ENCODE assay signal across 9 mouse cellular contexts in the genomic region with DNA sequence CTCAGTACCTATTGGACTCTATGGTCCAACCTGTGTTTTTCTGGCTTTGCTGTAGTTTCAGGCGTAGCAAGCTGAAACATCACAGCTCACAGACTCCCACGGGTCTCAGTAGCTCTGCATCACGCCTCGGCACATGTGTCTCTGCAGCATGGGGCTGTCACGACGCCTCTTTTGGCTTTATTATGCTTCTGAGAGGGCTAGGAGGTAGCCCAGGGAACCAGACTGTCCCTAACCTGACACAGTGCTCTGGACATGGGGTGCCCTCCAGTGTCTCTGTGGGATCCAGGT. TPM values are rescaled to one million over a fixed set of nuclear protein-coding genes. Genes with fewer than 3 reads are reported as not detected.
A peak's percentile ranks its signal among the peaks of the same experiment; 100 is the strongest.
DNase-seq lines count a peak whose midpoint lies in the region; ATAC-seq and TF ChIP-seq lines count a peak whose summit lies in the region.
"Had no signal": no experiment of that assay in that cellular context is flagged by ENCODE, and none has a peak within 500 bp of the region (broad histone marks: within the 10 kb centered on the region; RNA-seq: fewer than 3 reads in every experiment).

No protein-coding gene starts in this region.

- no peaks in the 10 kb centered on the region for H3K9me3 ChIP-seq in megakaryocyte, embryonic 14.5 days
- no peaks in the 10 kb centered on the region for H3K9me3 ChIP-seq in intestine, embryonic 16.5 days (ENCODE audit: control insufficient read depth, low read length)
- no peaks in the 10 kb centered on the region for H3K9me3 ChIP-seq in midbrain, postnatal 0 days (ENCODE audit: low read length)

- ATAC-seq in megakaryocyte, adult 5-6 weeks (ENCODE audit: poor library complexity, severe bottlenecking): no peak
- ATAC-seq in intestine, embryonic 16.5 days: no peak
- no peak for ATAC-seq in midbrain, postnatal 0 days (ENCODE audit: low FRiP score)

- peaks cover 68% of the 10 kb centered on the region for H3K4me1 ChIP-seq in megakaryocyte, embryonic 14.5 days
- H3K4me1 ChIP-seq in intestine, embryonic 16.5 days (ENCODE audit: control insufficient read depth, insufficient read depth, low read length): peaks cover 25% of the 10 kb centered on the region
- H3K4me1 ChIP-seq in midbrain, postnatal 0 days (ENCODE audit: insufficient read depth, low read length): peaks cover 18% of the 10 kb centered on the region

- WGBS in intestine, embryonic 16.5 days: 51% methylated on average over 6 of the region's 6 CpGs
- 71% methylated on average over 6 of the region's 6 CpGs for WGBS in midbrain, postnatal 0 days

- peak; percentile 27 for DNase-seq in cerebellum, adult 9-10 months
- no peak for DNase-seq in cerebellum, postnatal 14 days
- DNase-seq in midbrain, postnatal 0 days (ENCODE audit: low spot score): no peak
- no peak for DNase-seq in ovary, postnatal 14 days (ENCODE audit: low spot score)
- no peak for DNase-seq in gastrocnemius, adult 8-10 months (ENCODE audit: low spot score in 2 of 2)

- peaks cover 46% of the 10 kb centered on the region for H3K27me3 ChIP-seq in megakaryocyte, embryonic 14.5 days (replicated peaks)
- no peaks in the 10 kb centered on the region for H3K27me3 ChIP-seq in intestine, embryonic 16.5 days (replicated peaks; ENCODE audit: control insufficient read depth, insufficient read depth, low read length)
- no peaks in the 10 kb centered on the region for H3K27me3 ChIP-seq in midbrain, postnatal 0 days (ENCODE audit: insufficient read depth, low read length)

- H3K4me3 ChIP-seq in megakaryocyte, embryonic 14.5 days (replicated peaks): peak overlapping the region; percentile 80
- no peak overlapping the region for H3K4me3 ChIP-seq in intestine, embryonic 16.5 days (ENCODE audit: low read length)
- H3K4me3 ChIP-seq in midbrain, postnatal 0 days (ENCODE audit: low read depth, low read length): no peak overlapping the region
- H3K4me3 ChIP-seq: erythroblast, embryonic 14.5 days had no signal

- peaks cover 29% of the 10 kb centered on the region for H3K36me3 ChIP-seq in megakaryocyte, embryonic 14.5 days (replicated peaks; ENCODE audit: low read length)
- H3K36me3 ChIP-seq in intestine, embryonic 16.5 days (ENCODE audit: control insufficient read depth, insufficient read depth, low read length): peaks cover 12% of the 10 kb centered on the region
- H3K36me3 ChIP-seq in midbrain, postnatal 0 days (ENCODE audit: insufficient read depth, low read length): peaks cover 28% of the 10 kb centered on the region

- TF ChIP-seq CTCF in midbrain, postnatal 0 days (IDR thresholded peaks at IDR 0.05): no peak

- peak overlapping the region; percentile 14; the same call in 1 of the 2 replicates for H3K9ac ChIP-seq in intestine, embryonic 16.5 days (ENCODE audit: low read depth, low read length)
- H3K9ac ChIP-seq in midbrain, postnatal 0 days (replicated peaks; ENCODE audit: low read length, poor library complexity, severe bottlenecking): peak overlapping the region; percentile 37

- H3K27ac ChIP-seq in intestine, embryonic 16.5 days (ENCODE audit: low read length): no peak overlapping the region
- no peak overlapping the region for H3K27ac ChIP-seq in midbrain, postnatal 0 days (ENCODE audit: low read depth, low read length)

- H3K4me2 ChIP-seq in intestine, embryonic 16.5 days (ENCODE audit: low read depth, low read length): no peak overlapping the region
- H3K4me2 ChIP-seq in midbrain, postnatal 0 days (ENCODE audit: low read depth, low read length, poor library complexity, severe bottlenecking): peak overlapping the region; percentile 64

RNA-seq across cellular contexts. Expression of a gene that starts 2.9 kb away (rescaled TPM):
- 6.2 and 7.5 TPM in 2 replicates for polyA plus RNA-seq in megakaryocyte, embryonic 14.5 days (2012; ENCODE audit: insufficient read depth, low replicate concordance)
- 71.0 and 83.1 TPM in 2 replicates for total RNA-seq in megakaryocyte, adult 5-6 weeks (2015)
- total RNA-seq in megakaryocyte, adult 5-6 weeks (2017): 28.1 and 35.0 TPM in 2 replicates
- polyA plus RNA-seq in intestine, embryonic 16.5 days (2015; fragmentation: Nextera tagmentation; extraction: Ambion mirVana): 4.8 and 6.3 TPM in 2 replicates
- 62.9 and 79.2 TPM in 2 replicates for total RNA-seq in midbrain, postnatal 0 days (2014; rRNA removed)
- 18.4 and 19.4 TPM in 2 replicates for polyA plus RNA-seq in midbrain, postnatal 0 days (2015; fragmentation: Nextera tagmentation; extraction: Ambion mirVana)
- 10 to 100 TPM; 15.4 to 53.2 (median 35.0) TPM for total RNA-seq in gastrocnemius, adult 8-10 months (2022)

RNA-seq across cellular contexts. Expression of a gene that starts 57.9 kb away (rescaled TPM):
- 30.4 and 41.5 TPM in 2 replicates for polyA plus RNA-seq in megakaryocyte, embryonic 14.5 days (2012; ENCODE audit: insufficient read depth, low replicate concordance)
- 1,974 and 2,078 TPM in 2 replicates for total RNA-seq in megakaryocyte, adult 5-6 weeks (2015)
- total RNA-seq in megakaryocyte, adult 5-6 weeks (2017): 1,150 and 1,200 TPM in 2 replicates
- 866 and 931 TPM in 2 replicates for polyA plus RNA-seq in intestine, embryonic 16.5 days (2015; fragmentation: Nextera tagmentation; extraction: Ambion mirVana)
- total RNA-seq in midbrain, postnatal 0 days (2014; rRNA removed): 795 and 936 TPM in 2 replicates
- 645 TPM in 2 replicates for polyA plus RNA-seq in midbrain, postnatal 0 days (2015; fragmentation: Nextera tagmentation; extraction: Ambion mirVana)
- total RNA-seq in gastrocnemius, adult 8-10 months (2022): 100 to 1,000 TPM; 259 to 320 (median 274) TPM
